Mouse (Mus musculus) left cerebral cortex, postnatal 25 days (tissue): ENCODE measurements around the gene Tssc4. TPM values are rescaled to one million over a fixed set of nuclear protein-coding genes. Genes with fewer than 3 reads are reported as not detected.
A peak's percentile ranks its signal among the peaks of the same experiment; 100 is the strongest.

Experiments
- DNase-seq, 2 experiments: peaks; one replicate each; pipeline ENCODE4 v3.0.0; 2022; ENCODE audit warnings: low spot score in 2 of 2, mixed read lengths in 1 of 2
- intact Hi-C: fragments of 180-260 bp; cut with DNase I; formaldehyde crosslinking; loops from one replicate; pipeline ENCODE4 v1.15.1; 2025
- total RNA-seq, 2 experiments: library from RNA; stranded (reverse); gene quantifications; 2 replicates each; pipeline ENCODE4 v1.2.3; 2021

Tssc4 gene
- total RNA-seq, 2 experiments from 2014 or later = 40.1 to 45.4 TPM

DNA sequence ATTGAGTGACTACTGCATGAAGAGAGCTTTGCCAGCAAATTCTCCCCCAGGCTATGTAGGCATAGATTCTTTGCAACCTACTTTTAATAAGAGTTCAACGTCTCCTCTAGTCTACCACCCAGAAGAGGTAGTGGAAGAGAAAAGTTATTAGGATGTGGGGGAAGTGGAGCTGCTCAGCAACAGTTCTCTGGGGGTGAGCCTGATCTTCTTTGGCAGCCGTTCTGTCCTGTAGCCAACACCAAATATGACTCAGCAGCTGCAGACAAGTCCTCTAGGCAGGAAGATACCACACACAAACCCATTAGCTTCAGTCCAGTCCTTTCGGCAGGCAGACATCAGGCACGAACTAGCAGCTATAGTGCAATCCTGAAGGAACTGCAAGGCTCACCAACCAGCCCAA lies 31.7 kb downstream of the Tssc4 start:
- DNase-seq = peak in 1 of 2 experiments; percentile 71
- intact Hi-C loops = no loop called here

GRCm38 (mm10) chr7:143105258-143105897 lies 36.3 kb downstream of the Tssc4 start:
- intact Hi-C loops = no loop called here
- no peak for DNase-seq

GRCm38 (mm10) chr7:143106062-143106461 lies 37.0 kb downstream of the Tssc4 start, which contains the start of gene Kcnq1:
Gene Kcnq1, plus strand, starts transcription at chr7:143106362.
- intact Hi-C loops = no loop called here
- no peak for DNase-seq

- no peak for DNase-seq
- intact Hi-C loops = no loop called here
Measured at GRCm38 (mm10) chr7:143106672-143107465, 37.8 kb downstream of the Tssc4 start.

GRCm38 (mm10) chr7:143108200-143108599 lies 39.2 kb downstream of the Tssc4 start:
- intact Hi-C loops = no loop called here
- DNase-seq = no peak

GRCm38 (mm10) chr7:143108996-143109660 lies 40.1 kb downstream of the Tssc4 start:
- no peak for DNase-seq
- intact Hi-C loops = no loop called here

DNA sequence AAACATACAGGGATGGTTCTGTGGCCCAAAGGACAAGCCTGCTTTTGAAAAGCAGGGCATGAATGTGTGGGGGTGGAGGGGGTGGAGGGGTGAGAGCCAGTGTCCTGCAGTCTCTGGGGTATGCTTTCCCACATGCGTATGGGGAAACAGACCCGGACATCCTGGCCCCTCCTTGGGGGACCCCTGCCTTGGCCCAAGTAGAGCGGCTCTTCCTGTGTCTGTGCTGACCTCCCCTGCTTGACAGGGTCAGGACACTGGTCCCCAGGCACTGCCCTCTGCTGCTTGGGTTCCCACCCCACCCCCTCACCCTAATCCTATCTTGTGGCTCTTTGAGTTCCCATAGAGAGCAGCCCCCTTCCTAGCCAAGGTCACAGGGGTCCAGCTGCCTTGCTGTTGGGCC lies 40.6 kb downstream of the Tssc4 start:
- intact Hi-C loops = no loop called here
- no peak for DNase-seq

DNA sequence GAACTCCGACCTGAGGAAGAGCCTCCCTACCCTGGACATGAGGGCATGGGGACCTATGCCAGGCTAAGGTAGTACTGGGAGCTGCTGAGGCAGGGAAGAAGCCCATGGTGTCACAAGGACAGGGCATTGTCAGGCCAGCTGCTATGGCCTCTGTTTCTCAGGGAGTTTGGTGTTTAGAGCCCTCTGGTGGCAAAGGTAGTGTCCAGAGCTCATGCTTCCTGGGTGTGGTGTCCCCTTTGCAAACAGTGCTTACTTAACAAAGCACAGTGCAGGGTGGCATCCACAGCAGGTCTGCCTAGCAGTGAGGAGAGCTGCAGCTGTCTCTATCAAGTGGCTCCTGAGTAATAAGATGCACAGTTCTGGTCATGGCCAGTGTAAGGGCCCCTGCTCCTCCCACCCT lies 41.8 kb downstream of the Tssc4 start:
- no peak for DNase-seq
- intact Hi-C loops = no loop called here

- intact Hi-C loops = no loop called here
- no peak for DNase-seq
Measured at GRCm38 (mm10) chr7:143111719-143112118, 42.7 kb downstream of the Tssc4 start.

GRCm38 (mm10) chr7:143112395-143112794 lies 43.3 kb downstream of the Tssc4 start:
- intact Hi-C loops = no loop called here
- DNase-seq = no peak

DNA sequence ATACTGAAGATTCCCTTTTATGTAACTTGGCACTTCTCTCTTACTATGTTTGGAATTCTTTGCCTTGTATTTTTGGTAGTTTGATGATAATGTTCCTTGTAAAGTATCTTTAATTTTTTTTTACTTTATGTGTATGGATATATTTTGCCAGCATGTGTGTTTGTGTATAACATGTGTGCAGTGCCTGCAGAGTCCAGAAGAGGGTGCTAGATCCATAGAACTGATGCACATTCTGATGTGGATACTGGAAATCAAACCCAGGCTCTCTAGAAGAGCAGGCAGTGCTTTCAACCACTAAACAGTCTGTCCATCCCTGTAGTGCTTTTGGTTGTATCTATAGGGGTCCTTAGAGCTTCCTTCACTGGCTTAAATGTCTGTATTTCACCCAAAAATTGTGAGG lies 45.7 kb downstream of the Tssc4 start:
- intact Hi-C loops = no loop called here
- no peak for DNase-seq

DNA sequence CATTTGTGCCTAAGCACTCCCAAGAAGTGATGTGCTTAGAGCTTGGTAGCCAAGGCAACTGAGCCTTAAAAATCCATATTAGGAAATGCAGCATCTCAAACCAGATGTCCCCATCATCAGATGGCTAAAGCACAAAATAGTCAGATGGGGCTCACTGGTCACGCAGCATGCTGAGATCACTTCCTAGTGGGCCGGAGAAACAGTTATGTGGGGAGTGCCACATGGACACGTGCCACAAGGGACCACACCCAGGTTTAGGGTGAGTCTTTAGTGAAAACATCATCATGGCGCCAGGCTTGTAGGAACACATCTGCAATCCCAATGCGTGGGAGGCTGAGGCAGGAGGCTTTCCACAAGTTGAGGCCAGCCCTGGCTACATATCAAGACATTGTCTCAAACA lies 47.5 kb downstream of the Tssc4 start:
- DNase-seq = no peak
- intact Hi-C loops = no loop called here

DNA sequence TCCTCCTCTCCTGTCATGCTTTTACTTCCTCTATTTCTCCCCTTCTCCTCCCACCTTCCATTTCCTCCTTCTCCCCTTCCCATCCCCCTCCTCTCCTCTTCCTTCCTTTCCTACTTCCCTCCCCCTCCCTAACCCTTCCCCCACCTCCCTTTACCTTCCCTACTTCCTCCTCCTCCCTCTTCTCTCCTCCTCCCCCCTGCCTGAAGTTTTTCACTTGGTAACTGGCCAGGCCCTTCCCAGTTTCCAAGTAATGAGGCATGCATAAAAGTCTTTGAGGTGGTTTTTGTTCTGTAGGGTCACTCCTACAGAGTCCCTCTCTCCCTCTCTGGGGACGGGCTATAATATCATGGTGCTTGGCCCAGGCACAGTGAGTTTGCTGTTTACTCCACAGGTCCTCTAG lies 50.4 kb downstream of the Tssc4 start:
- intact Hi-C loops = no loop called here
- DNase-seq = no peak

DNA sequence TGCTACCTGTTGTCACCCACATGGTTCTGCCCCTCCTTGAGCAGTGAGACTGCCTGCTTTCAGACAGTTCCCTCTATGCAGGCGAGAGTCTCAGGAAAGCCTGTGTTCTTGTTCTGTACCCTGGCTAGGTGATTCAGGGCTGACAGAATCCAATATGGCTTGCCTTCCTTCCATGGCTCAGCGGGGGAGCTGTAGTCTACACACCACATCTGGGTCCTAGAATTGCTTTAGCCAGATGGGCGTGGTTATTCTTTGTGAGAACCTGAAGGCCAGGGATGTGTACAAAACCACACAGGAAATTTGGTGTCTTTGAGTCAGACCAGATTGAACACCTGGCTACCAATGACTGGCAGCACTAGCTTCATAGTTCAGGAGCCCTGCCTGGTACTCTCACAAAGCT lies 50.8 kb downstream of the Tssc4 start:
- intact Hi-C loops = no loop called here
- DNase-seq = no peak

Other genes starting within 250 kb of the Tssc4 start
- 1 to 10 TPM; 1.3 to 2.0 TPM for gene Th, start 138.1 kb upstream of the Tssc4 start, total RNA-seq
- not detected for gene Ascl2, start 100.0 kb upstream of the Tssc4 start, total RNA-seq
- under 1 TPM in 1 of 2 experiments, not detected in 1; 0.23 TPM for gene Tspan32, start 64.2 kb upstream of the Tssc4 start, total RNA-seq
- gene Cd81, start 16.5 kb upstream of the Tssc4 start, total RNA-seq = 100 to 1,000 TPM; 407 to 414 TPM
- not detected for gene Trpm5, start 25.4 kb downstream of the Tssc4 start, total RNA-seq
- gene Kcnq1, start 37.1 kb downstream of the Tssc4 start, total RNA-seq = 1 to 10 TPM in 1 of 2 experiments, under 1 TPM in 1; 0.53 to 1.4 TPM